Mouse (Mus musculus): ENCODE measurements at regions not wholly inside any gene's neighbourhood (a gene's known extent, or its start where the extent isn't known, plus 50 kb on each side); places are given as distances from the start of the nearest gene placed in this dataset.

GRCm38 (mm10) chr13:84639087-84640022 lies 417.3 kb downstream of the Tmem161b start:
- in situ Hi-C loops (cut with MboI; ENCODE audit: unreplicated experiment in 2 of 2): no loop called here

GRCm38 (mm10) chr13:84644024-84644423 lies 421.9 kb downstream of the Tmem161b start:
- in situ Hi-C loops (cut with MboI; ENCODE audit: unreplicated experiment in 2 of 2): no loop called here

GRCm38 (mm10) chr13:84646899-84647298 lies 424.8 kb downstream of the Tmem161b start:
- in situ Hi-C loops (cut with MboI; ENCODE audit: unreplicated experiment in 2 of 2): no loop called here

GRCm38 (mm10) chr13:84648056-84648455 lies 426.0 kb downstream of the Tmem161b start:
- in situ Hi-C loops (cut with MboI; ENCODE audit: unreplicated experiment in 2 of 2): no loop called here

GRCm38 (mm10) chr13:84663967-84664366 lies 441.9 kb downstream of the Tmem161b start:
- in situ Hi-C loops (cut with MboI; ENCODE audit: unreplicated experiment in 2 of 2): no loop called here

- in situ Hi-C loops (cut with MboI; ENCODE audit: unreplicated experiment in 2 of 2): no loop called here
These were observed 458.9 kb downstream of the Tmem161b start for GRCm38 (mm10) chr13:84680971-84681370.

GRCm38 (mm10) chr13:84685930-84686329 lies 463.8 kb downstream of the Tmem161b start:
- in situ Hi-C loops (cut with MboI; ENCODE audit: unreplicated experiment in 2 of 2): no loop called here

- in situ Hi-C loops (cut with MboI; ENCODE audit: unreplicated experiment in 2 of 2): no loop called here
These were observed 471.4 kb downstream of the Tmem161b start for GRCm38 (mm10) chr13:84693462-84693861.

GRCm38 (mm10) chr13:84698472-84699080 lies 476.5 kb downstream of the Tmem161b start:
- in situ Hi-C loops (cut with MboI; ENCODE audit: unreplicated experiment in 2 of 2): no loop called here

GRCm38 (mm10) chr13:84741231-84741630 lies 448.0 kb upstream of the Ccnh start:
- in situ Hi-C loops (cut with MboI; ENCODE audit: unreplicated experiment in 2 of 2): no loop called here

- in situ Hi-C loops (cut with MboI; ENCODE audit: unreplicated experiment in 2 of 2): no loop called here
These were observed 440.9 kb upstream of the Ccnh start for GRCm38 (mm10) chr13:84748331-84748730.

GRCm38 (mm10) chr13:84749214-84749613 lies 440.0 kb upstream of the Ccnh start:
- in situ Hi-C loops (cut with MboI; ENCODE audit: unreplicated experiment in 2 of 2): no loop called here

GRCm38 (mm10) chr13:84750136-84750535 lies 439.1 kb upstream of the Ccnh start:
- in situ Hi-C loops (cut with MboI; ENCODE audit: unreplicated experiment in 2 of 2): loop anchor here in 1 of 2 experiments (10.0 kb wide), 1 partner anchor 405 kb away; no protein-coding TSS in a partner anchor

GRCm38 (mm10) chr13:84751576-84752490 lies 437.4 kb upstream of the Ccnh start:
- in situ Hi-C loops (cut with MboI; ENCODE audit: unreplicated experiment in 2 of 2): loop anchor here in 1 of 2 experiments (10.0 kb wide), 1 partner anchor 407 kb away; no protein-coding TSS in a partner anchor

- in situ Hi-C loops (cut with MboI; ENCODE audit: unreplicated experiment in 2 of 2): loop anchor here in 1 of 2 experiments (10.0 kb wide), 1 partner anchor 408 kb away; no protein-coding TSS in a partner anchor
These were observed 436.8 kb upstream of the Ccnh start for GRCm38 (mm10) chr13:84752491-84752820.

- in situ Hi-C loops (cut with MboI; ENCODE audit: unreplicated experiment in 2 of 2): loop anchor here in 1 of 2 experiments (10.0 kb wide), 1 partner anchor 409 kb away; no protein-coding TSS in a partner anchor
These were observed 435.3 kb upstream of the Ccnh start for GRCm38 (mm10) chr13:84753751-84754500.

GRCm38 (mm10) chr13:84754821-84755725 lies 434.1 kb upstream of the Ccnh start:
- in situ Hi-C loops (cut with MboI; ENCODE audit: unreplicated experiment in 2 of 2): loop anchor here (5.0 to 10.0 kb wide), 3 partner anchors 410 to 1093 kb away; no protein-coding TSS in a partner anchor

GRCm38 (mm10) chr13:84756796-84757335 lies 432.3 kb upstream of the Ccnh start:
- in situ Hi-C loops (cut with MboI; ENCODE audit: unreplicated experiment in 2 of 2): loop anchor here (5.0 to 10.0 kb wide), 3 partner anchors 412 to 1095 kb away; no protein-coding TSS in a partner anchor

Data from v-Abl transformed pro-B cells (cell line).